Mouse (Mus musculus): ENCODE measurements at regions not wholly inside any gene's neighbourhood (a gene's known extent, or its start where the extent isn't known, plus 50 kb on each side); places are given as distances from the start of the nearest gene placed in this dataset.

GRCm38 (mm10) chr5:4538572-4538971 is 219.3 kb downstream of the Fzd1 start:
- H3K4me3 ChIP-seq (ENCODE audit: low read depth, low read length), result no peak overlapping the region
- no peak overlapping the region for H3K9ac ChIP-seq (ENCODE audit: low read length)
- H3K27ac ChIP-seq (ENCODE audit: low read depth, low read length), result no peak overlapping the region
- DNase-seq (ENCODE audit: low spot score), result peak; percentile 65
- no peak overlapping the region for H3K4me2 ChIP-seq (ENCODE audit: low read length)
- no peaks in the 10 kb centered on the region for H3K36me3 ChIP-seq (ENCODE audit: control insufficient read depth, insufficient read depth, low read length)
- peak; percentile 88 for ATAC-seq
- no peaks in the 10 kb centered on the region for H3K27me3 ChIP-seq (replicated peaks; ENCODE audit: control insufficient read depth, insufficient read depth, low read length)
- no peaks in the 10 kb centered on the region for H3K9me3 ChIP-seq (replicated peaks; ENCODE audit: control insufficient read depth, low read length)
- H3K4me1 ChIP-seq (ENCODE audit: control insufficient read depth, insufficient read depth, low read length), result no peaks in the 10 kb centered on the region
- 30% methylated on average over 6 of the region's 6 CpGs for WGBS

DNA sequence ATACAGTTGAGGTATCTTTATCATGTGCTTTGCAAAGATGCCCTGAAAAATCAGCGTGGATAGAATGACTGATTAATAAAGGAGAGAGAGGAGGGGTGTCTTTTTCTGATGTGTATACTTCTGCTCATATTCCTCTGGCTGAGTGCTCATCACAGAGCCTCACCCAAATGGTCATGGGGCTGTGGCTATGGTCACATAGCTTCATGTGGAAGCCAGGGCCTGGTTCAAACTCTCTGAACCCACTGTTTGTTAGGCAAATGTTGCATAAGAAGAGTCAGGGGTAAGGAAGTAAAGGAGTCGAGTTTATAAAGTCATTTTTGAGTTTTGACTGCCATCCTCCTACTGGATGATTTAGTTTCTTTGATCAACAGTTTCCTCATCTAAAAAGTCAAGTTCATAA is 221.0 kb downstream of the Fzd1 start:
- H3K9me3 ChIP-seq (replicated peaks; ENCODE audit: control insufficient read depth, low read length), result no peaks in the 10 kb centered on the region
- no peak for DNase-seq (ENCODE audit: low spot score)
- WGBS, result 71% methylated on average over 2 of the region's 2 CpGs

DNA sequence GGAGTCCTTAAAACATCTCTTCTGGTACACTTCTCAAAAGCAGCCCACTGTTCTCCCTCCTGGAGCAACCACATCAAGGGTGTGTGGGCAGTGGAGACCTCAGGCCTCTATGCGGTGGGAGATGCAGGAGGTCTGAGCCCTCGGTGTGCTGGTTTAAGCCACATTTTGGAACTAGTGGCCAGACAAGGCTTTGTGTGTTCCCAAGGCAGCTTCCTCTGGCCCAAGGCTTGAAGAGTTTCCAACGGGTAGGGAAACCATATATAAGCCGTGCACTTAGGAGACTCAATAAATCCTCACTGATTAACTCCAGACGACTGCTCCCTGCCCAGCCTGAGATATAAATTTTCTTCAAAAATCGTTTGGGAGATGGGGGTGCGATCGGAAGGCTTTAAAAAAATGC is 221.9 kb downstream of the Fzd1 start:
- Histone ChIP-seq H3K4me1 (ENCODE audit: control insufficient read depth, insufficient read depth, low read length) (peaks cover 3% of the 10 kb centered on the region; the same call in 1 of the 2 replicates), H3K4me3 (ENCODE audit: low read depth, low read length) (no peak overlapping the region), H3K4me2 (ENCODE audit: low read length) (no peak overlapping the region), H3K27me3 (replicated peaks; ENCODE audit: control insufficient read depth, insufficient read depth, low read length) (no peaks in the 10 kb centered on the region), H3K9ac (ENCODE audit: low read length) (no peak overlapping the region), H3K9me3 (replicated peaks; ENCODE audit: control insufficient read depth, low read length) (no peaks in the 10 kb centered on the region), H3K36me3 (ENCODE audit: control insufficient read depth, insufficient read depth, low read length) (no peaks in the 10 kb centered on the region), H3K27ac (ENCODE audit: low read depth, low read length) (no peak overlapping the region)
- ATAC-seq, result no peak
- WGBS, result 83% methylated on average over 8 of the region's 8 CpGs
- no peak for DNase-seq (ENCODE audit: low spot score)

More for the DNA sequence above, 221.0 kb downstream of the Fzd1 start:
- Histone ChIP-seq H3K4me2 (ENCODE audit: low read length) (no peak overlapping the region), H3K4me3 (ENCODE audit: low read depth, low read length) (no peak overlapping the region), H3K27me3 (replicated peaks; ENCODE audit: control insufficient read depth, insufficient read depth, low read length) (no peaks in the 10 kb centered on the region), H3K27ac (ENCODE audit: low read depth, low read length) (no peak overlapping the region), H3K36me3 (ENCODE audit: control insufficient read depth, insufficient read depth, low read length) (no peaks in the 10 kb centered on the region), H3K9ac (ENCODE audit: low read length) (no peak overlapping the region), H3K4me1 (ENCODE audit: control insufficient read depth, insufficient read depth, low read length) (no peaks in the 10 kb centered on the region)
- no peak for ATAC-seq

- Histone ChIP-seq H3K4me3 (ENCODE audit: low read depth, low read length) (no peak overlapping the region), H3K27ac (ENCODE audit: low read depth, low read length) (no peak overlapping the region), H3K4me2 (ENCODE audit: low read length) (no peak overlapping the region), H3K9me3 (replicated peaks; ENCODE audit: control insufficient read depth, low read length) (no peaks in the 10 kb centered on the region), H3K27me3 (replicated peaks; ENCODE audit: control insufficient read depth, insufficient read depth, low read length) (no peaks in the 10 kb centered on the region), H3K9ac (ENCODE audit: low read length) (no peak overlapping the region), H3K36me3 (ENCODE audit: control insufficient read depth, insufficient read depth, low read length) (no peaks in the 10 kb centered on the region), H3K4me1 (ENCODE audit: control insufficient read depth, insufficient read depth, low read length) (peaks cover 7% of the 10 kb centered on the region; the same call in 1 of the 2 replicates)
- no peak for DNase-seq (ENCODE audit: low spot score)
- ATAC-seq, result no peak
- 88% methylated on average over 2 of the region's 2 CpGs for WGBS
Measured at GRCm38 (mm10) chr5:4534512-4534911, 223.3 kb downstream of the Fzd1 start.

DNA sequence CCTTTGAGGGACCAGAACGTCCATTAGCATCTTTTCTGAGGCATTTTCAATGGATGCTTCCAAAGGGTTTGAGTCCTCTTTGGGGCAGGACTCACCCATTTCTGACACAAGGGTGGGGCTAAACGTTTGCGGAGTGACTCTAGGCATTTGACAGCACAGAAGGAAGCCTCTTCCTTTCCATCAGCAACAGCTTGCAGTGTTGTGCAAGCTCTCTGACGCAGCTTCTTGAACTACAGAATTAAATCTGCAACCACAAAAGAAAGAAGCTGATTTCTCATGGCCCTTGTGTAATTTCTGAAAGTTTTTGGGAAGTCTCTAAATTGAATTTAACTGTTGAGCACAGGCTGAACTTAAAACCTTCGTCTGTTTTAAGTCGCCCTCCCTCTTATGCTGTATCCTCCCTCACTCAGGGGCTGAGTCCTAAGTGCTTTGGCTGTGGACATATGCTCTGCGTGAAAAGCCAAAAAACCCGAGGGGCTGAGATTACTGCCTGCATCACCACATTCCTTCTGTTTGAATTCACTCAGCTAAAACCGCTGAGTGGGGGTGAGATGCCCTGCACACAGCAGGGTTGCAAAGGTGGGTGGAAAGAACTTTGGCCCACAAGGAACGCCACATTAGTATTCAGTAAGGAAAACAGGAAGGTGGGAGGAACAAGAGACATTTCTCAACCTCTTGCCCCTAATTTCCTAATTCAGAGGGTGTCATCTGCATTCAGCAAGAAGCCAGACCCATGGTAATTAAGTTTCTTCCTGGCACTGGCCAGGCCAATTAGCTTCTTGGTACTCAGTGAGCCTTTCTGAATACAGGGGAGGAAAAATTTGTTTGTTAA is 227.4 kb downstream of the Fzd1 start:
- H3K36me3 ChIP-seq (ENCODE audit: control insufficient read depth, insufficient read depth, low read length), result no peaks in the 10 kb centered on the region
- 24% methylated on average over 10 of the region's 10 CpGs for WGBS

DNA sequence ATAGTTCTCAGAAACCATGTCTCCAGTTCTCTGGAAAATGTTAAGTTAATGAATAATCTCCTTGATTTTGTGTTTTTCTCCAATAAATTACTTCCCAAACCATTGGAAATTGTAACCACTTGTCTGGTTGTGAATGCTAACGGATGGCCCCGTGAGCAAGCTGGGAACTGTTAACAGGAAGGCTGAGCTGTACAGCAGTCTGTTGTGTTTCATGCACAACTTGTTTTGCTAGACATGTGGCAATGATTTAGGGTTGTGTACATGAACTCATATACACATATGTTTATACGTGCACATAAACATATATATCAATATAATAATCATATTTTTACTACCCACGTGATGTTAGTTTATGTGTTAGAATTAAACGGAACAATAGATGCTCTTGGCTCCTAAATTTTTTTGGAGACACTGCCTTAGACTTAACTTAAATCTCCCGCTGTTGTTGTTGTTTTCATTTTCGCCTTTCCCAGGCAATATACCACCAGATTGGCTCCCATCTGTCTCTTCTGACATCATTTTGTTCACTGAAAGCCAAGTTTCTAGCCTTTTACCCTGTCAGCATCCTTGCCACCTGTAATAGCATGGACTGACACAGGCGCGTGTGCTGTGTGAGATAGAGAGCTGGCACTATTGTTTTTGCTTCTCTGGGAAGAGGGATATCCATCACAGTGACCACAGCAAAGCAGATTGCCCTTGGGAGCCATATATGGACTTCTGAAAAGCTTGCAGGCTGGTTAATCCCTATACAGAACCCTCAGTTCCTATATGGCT is 231.6 kb downstream of the Fzd1 start:
- no peak overlapping the region for H3K9ac ChIP-seq (ENCODE audit: low read length)
- peaks cover 7% of the 10 kb centered on the region; the same call in 1 of the 2 replicates for H3K4me1 ChIP-seq (ENCODE audit: control insufficient read depth, insufficient read depth, low read length)
- WGBS, result 65% methylated on average over 9 of the region's 9 CpGs
- peak; percentile 76 for ATAC-seq
- H3K27ac ChIP-seq (ENCODE audit: low read depth, low read length), result no peak overlapping the region
- peak; percentile 84 for DNase-seq (ENCODE audit: low spot score)
- H3K27me3 ChIP-seq (replicated peaks; ENCODE audit: control insufficient read depth, insufficient read depth, low read length), result no peaks in the 10 kb centered on the region
- no peaks in the 10 kb centered on the region for H3K9me3 ChIP-seq (replicated peaks; ENCODE audit: control insufficient read depth, low read length)
- no peaks in the 10 kb centered on the region for H3K36me3 ChIP-seq (ENCODE audit: control insufficient read depth, insufficient read depth, low read length)
- no peak overlapping the region for H3K4me3 ChIP-seq (ENCODE audit: low read depth, low read length)
- no peak overlapping the region for H3K4me2 ChIP-seq (ENCODE audit: low read length)

More for the DNA sequence above, 227.4 kb downstream of the Fzd1 start:
- Histone ChIP-seq H3K4me3 (ENCODE audit: low read depth, low read length) (no peak overlapping the region), H3K4me1 (ENCODE audit: control insufficient read depth, insufficient read depth, low read length) (peaks cover 7% of the 10 kb centered on the region; the same call in 1 of the 2 replicates), H3K9me3 (replicated peaks; ENCODE audit: control insufficient read depth, low read length) (no peaks in the 10 kb centered on the region), H3K9ac (ENCODE audit: low read length) (no peak overlapping the region), H3K27ac (ENCODE audit: low read depth, low read length) (no peak overlapping the region), H3K4me2 (ENCODE audit: low read length) (no peak overlapping the region), H3K27me3 (replicated peaks; ENCODE audit: control insufficient read depth, insufficient read depth, low read length) (no peaks in the 10 kb centered on the region)
- DNase-seq (ENCODE audit: low spot score) (peak; percentile 51), ATAC-seq (peak; percentile 58)

- no peak overlapping the region for H3K4me3 ChIP-seq (ENCODE audit: low read depth, low read length)
- no peaks in the 10 kb centered on the region for H3K9me3 ChIP-seq (replicated peaks; ENCODE audit: control insufficient read depth, low read length)
- no peak overlapping the region for H3K27ac ChIP-seq (ENCODE audit: low read depth, low read length)
- no peak for DNase-seq (ENCODE audit: low spot score)
- H3K36me3 ChIP-seq (ENCODE audit: control insufficient read depth, insufficient read depth, low read length), result no peaks in the 10 kb centered on the region
- peaks cover 16% of the 10 kb centered on the region for H3K4me1 ChIP-seq (ENCODE audit: control insufficient read depth, insufficient read depth, low read length)
- WGBS, result 91% methylated on average over 3 of the region's 3 CpGs
- no peaks in the 10 kb centered on the region for H3K27me3 ChIP-seq (replicated peaks; ENCODE audit: control insufficient read depth, insufficient read depth, low read length)
- H3K4me2 ChIP-seq (ENCODE audit: low read length), result no peak overlapping the region
- no peak for ATAC-seq
- no peak overlapping the region for H3K9ac ChIP-seq (ENCODE audit: low read length)
Measured at GRCm38 (mm10) chr5:4500599-4500998, 257.2 kb downstream of the Fzd1 start.

DNA sequence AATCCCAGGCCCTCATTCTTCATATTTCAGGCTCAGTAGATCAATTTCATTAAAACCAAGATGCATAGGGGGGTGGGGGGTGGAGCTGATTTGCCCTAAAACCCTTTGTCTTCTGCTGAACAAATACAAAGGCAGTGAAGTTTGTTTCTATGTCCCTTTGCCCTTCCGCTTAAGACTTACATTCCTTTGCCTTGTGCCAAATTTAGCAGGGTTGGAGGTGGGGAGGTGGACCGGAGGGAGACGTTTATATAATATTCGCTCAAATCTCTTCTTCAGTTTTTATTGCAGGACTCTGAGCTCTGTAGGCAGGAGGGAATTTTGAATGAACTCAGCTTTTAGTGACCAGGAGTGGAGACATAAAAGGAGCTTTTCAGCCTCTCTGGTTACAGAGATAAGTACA is 258.8 kb downstream of the Fzd1 start:
- Histone ChIP-seq H3K9ac (ENCODE audit: low read length) (no peak overlapping the region), H3K27me3 (replicated peaks; ENCODE audit: control insufficient read depth, insufficient read depth, low read length) (no peaks in the 10 kb centered on the region), H3K36me3 (ENCODE audit: control insufficient read depth, insufficient read depth, low read length) (no peaks in the 10 kb centered on the region), H3K27ac (ENCODE audit: low read depth, low read length) (no peak overlapping the region), H3K4me3 (ENCODE audit: low read depth, low read length) (no peak overlapping the region), H3K4me2 (ENCODE audit: low read length) (no peak overlapping the region), H3K9me3 (replicated peaks; ENCODE audit: control insufficient read depth, low read length) (no peaks in the 10 kb centered on the region), H3K4me1 (ENCODE audit: control insufficient read depth, insufficient read depth, low read length) (peaks cover 16% of the 10 kb centered on the region)
- 11% methylated on average over 4 of the region's 4 CpGs for WGBS
- ATAC-seq, result no peak
- DNase-seq (ENCODE audit: low spot score), result no peak

DNA sequence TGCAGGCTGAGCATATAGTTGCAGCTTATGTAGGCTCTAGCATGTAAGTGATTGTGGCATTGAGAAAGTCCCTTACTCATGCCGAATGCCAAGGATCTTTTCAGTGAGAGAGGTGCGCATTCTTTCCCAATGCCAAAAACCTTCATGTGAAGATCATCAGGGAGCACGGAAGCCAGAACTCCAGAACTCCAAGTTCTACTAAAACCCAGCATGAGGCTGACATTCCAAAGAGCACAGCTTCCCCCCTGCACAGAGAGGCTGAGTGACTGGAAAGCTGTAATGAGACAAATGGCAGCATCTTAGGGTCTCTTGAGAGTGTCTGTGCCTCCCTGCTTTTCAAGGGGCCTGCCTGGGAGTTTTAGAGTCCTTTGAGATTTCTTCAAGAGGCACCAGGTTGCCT is 259.4 kb downstream of the Fzd1 start:
- ATAC-seq, result no peak
- Histone ChIP-seq H3K4me3 (ENCODE audit: low read depth, low read length) (no peak overlapping the region), H3K4me1 (ENCODE audit: control insufficient read depth, insufficient read depth, low read length) (peaks cover 16% of the 10 kb centered on the region), H3K27me3 (replicated peaks; ENCODE audit: control insufficient read depth, insufficient read depth, low read length) (no peaks in the 10 kb centered on the region), H3K9me3 (replicated peaks; ENCODE audit: control insufficient read depth, low read length) (no peaks in the 10 kb centered on the region), H3K9ac (ENCODE audit: low read length) (no peak overlapping the region), H3K36me3 (ENCODE audit: control insufficient read depth, insufficient read depth, low read length) (no peaks in the 10 kb centered on the region), H3K27ac (ENCODE audit: low read depth, low read length) (no peak overlapping the region), H3K4me2 (ENCODE audit: low read length) (no peak overlapping the region)
- DNase-seq (ENCODE audit: low spot score), result no peak
- 40% methylated on average over 3 of the region's 3 CpGs for WGBS
